7 mouse cellular contexts compared by ENCODE assay signal in genomic region chr16:95991122-95991900, GRCm38 (mm10). TPM values are rescaled to one million over a fixed set of nuclear protein-coding genes. Genes with fewer than 3 reads are reported as not detected.
DNase-seq lines count a peak whose midpoint lies in the region; ATAC-seq and TF ChIP-seq lines count a peak whose summit lies in the region.

No protein-coding gene starts in this region.

- peaks cover 10% of the 10 kb centered on the region; the same call in 1 of the 2 replicates for H3K4me1 ChIP-seq in lung, embryonic 16.5 days (replicated peaks; ENCODE audit: control insufficient read depth, insufficient read depth, low read length)
- H3K4me1 ChIP-seq in cortical plate, adult 2 months (ENCODE audit: control insufficient read depth, insufficient read depth, low read length), result peaks cover 6% of the 10 kb centered on the region; the same call in 1 of the 2 replicates
- H3K4me1 ChIP-seq in hindbrain, embryonic 13.5 days (replicated peaks), result peaks cover 15% of the 10 kb centered on the region

- no peaks in the 10 kb centered on the region for H3K9me3 ChIP-seq in lung, embryonic 16.5 days (ENCODE audit: control insufficient read depth, low read length)
- no peaks in the 10 kb centered on the region for H3K9me3 ChIP-seq in hindbrain, embryonic 13.5 days

- H3K4me3 ChIP-seq in lung, embryonic 16.5 days (ENCODE audit: low read length), result peak overlapping the region; percentile 78
- peak overlapping the region; percentile 85 for H3K4me3 ChIP-seq in cortical plate, adult 2 months (ENCODE audit: insufficient read depth, low read length)
- peak overlapping the region; percentile 69 for H3K4me3 ChIP-seq in hindbrain, embryonic 13.5 days
- H3K4me3 ChIP-seq in macrophage (ENCODE audit: inconsistent target), result peak overlapping the region; percentile 81

- no peak for ATAC-seq in lung, embryonic 16.5 days (ENCODE audit: low read depth)
- ATAC-seq in hindbrain, embryonic 13.5 days (ENCODE audit: low FRiP score), result no peak

- no peaks in the 10 kb centered on the region for H3K27me3 ChIP-seq in lung, embryonic 16.5 days (ENCODE audit: control insufficient read depth, insufficient read depth, low read depth, low read length)
- H3K27me3 ChIP-seq in hindbrain, embryonic 13.5 days, result no peaks in the 10 kb centered on the region

- 7% methylated on average over 10 of the region's 10 CpGs for WGBS in lung, embryonic 16.5 days
- WGBS in hindbrain, embryonic 13.5 days, result 8% methylated on average over 10 of the region's 10 CpGs
- 12% methylated on average over 10 of the region's 10 CpGs for whole genome bisulfite sequencing in macrophage (ENCODE audit: missing documents)

- H3K27ac ChIP-seq in lung, embryonic 16.5 days (ENCODE audit: low read length), result peak overlapping the region; percentile 47
- peak overlapping the region; percentile 62; the same call in 1 of the 2 replicates for H3K27ac ChIP-seq in cortical plate, adult 2 months (ENCODE audit: insufficient read depth, low read length)
- H3K27ac ChIP-seq in hindbrain, embryonic 13.5 days, result peak overlapping the region; percentile 92
- peak overlapping the region; percentile 57 for H3K27ac ChIP-seq in macrophage

- peak overlapping the region; percentile 59 for H3K4me2 ChIP-seq in lung, embryonic 16.5 days (ENCODE audit: low read depth, low read length)
- H3K4me2 ChIP-seq in hindbrain, embryonic 13.5 days, result peak overlapping the region; percentile 71

- H3K79me2 ChIP-seq in macrophage (ENCODE audit: inconsistent target), result no peaks in the 10 kb centered on the region; the same call in 1 of the 2 replicates

- peak overlapping the region; percentile 72 for H3K9ac ChIP-seq in lung, embryonic 16.5 days (ENCODE audit: low read length)
- peak overlapping the region; percentile 84 for H3K9ac ChIP-seq in hindbrain, embryonic 13.5 days

- H3K36me3 ChIP-seq in lung, embryonic 16.5 days (ENCODE audit: control insufficient read depth, insufficient read depth, low read length), result peaks cover 9% of the 10 kb centered on the region
- H3K36me3 ChIP-seq in hindbrain, embryonic 13.5 days, result peaks cover 38% of the 10 kb centered on the region
- 0 out of 2 replicates have a peak, but pooled peaks cover 10% of the 10 kb centered on the region for H3K36me3 ChIP-seq in macrophage (ENCODE audit: inconsistent target)

- no peak for TF ChIP-seq CTCF in cortical plate, adult 2 months (IDR thresholded peaks at IDR 0.05; ENCODE audit: extremely low read depth, insufficient read depth, low read length)

- TF ChIP-seq POLR2A in cortical plate, adult 2 months (IDR thresholded peaks at IDR 0.05; ENCODE audit: extremely low read depth, insufficient read depth, low read length), result no peak

- DNase-seq in lung, postnatal 14 days, result no peak
- no peak for DNase-seq in ovary, adult 18-20 months (ENCODE audit: low spot score)
- no peak for DNase-seq in gastrocnemius, postnatal 10 days

RNA-seq across cellular contexts. Expression of gene Psmg1, which starts 0.6 kb away (rescaled TPM):
- polyA plus RNA-seq in lung, embryonic 16.5 days (2015; fragmentation: Nextera tagmentation; extraction: Ambion mirVana), result 64.7 and 67.7 TPM in 2 replicates
- polyA plus RNA-seq in cortical plate, adult 2 months (2012; rRNA removed), result 22.0 and 23.2 TPM in 2 replicates
- polyA plus RNA-seq in hindbrain, embryonic 13.5 days (2015; fragmentation: Nextera tagmentation; extraction: Ambion mirVana), result 60.8 and 64.0 TPM in 2 replicates
- 10 to 100 TPM in 3 of 26 experiments, 1 to 10 TPM in 23; 1.2 to 11.7 (median 5.6) TPM for total RNA-seq in macrophage (2018; cell fraction: chromatin; rRNA removed)
- total RNA-seq in macrophage (2018; cell fraction: cytosol; rRNA removed), result 10 to 100 TPM in 21 of 26 experiments, 1 to 10 TPM in 5; 9.5 to 15.9 (median 12.3) TPM
- total RNA-seq in macrophage (2018; cell fraction: nucleus; rRNA removed), result 10 to 100 TPM in 6 of 26 experiments, 1 to 10 TPM in 20; 2.5 to 14.9 (median 5.3) TPM
- polyA plus RNA-seq in macrophage (2018), result 11.0 to 27.9 TPM (median 11.5 TPM) in 3 replicates
- 10 to 100 TPM; 17.5 to 19.4 TPM for total RNA-seq in gastrocnemius, postnatal 10 days (2021)
